Comparison of ENCODE assay signal across 13 mouse cellular contexts in genomic region chr16:97100091-97100490, GRCm38 (mm10).
A peak's percentile ranks its signal among the peaks of the same experiment; 100 is the strongest.
DNase-seq lines count a peak whose midpoint lies in the region; ATAC-seq and TF ChIP-seq lines count a peak whose summit lies in the region.
"Had no signal": no experiment of that assay in that cellular context is flagged by ENCODE, and none has a peak within 500 bp of the region (broad histone marks: within the 10 kb centered on the region; RNA-seq: fewer than 3 reads in every experiment).

No protein-coding gene starts in this region.

- H3K4me2 ChIP-seq in kidney, embryonic 14.5 days (replicated peaks; ENCODE audit: low read depth, low read length) = no peak overlapping the region
- H3K4me2 ChIP-seq in hindbrain, postnatal 0 days (ENCODE audit: low read depth, low read length) = no peak overlapping the region
- H3K4me2 ChIP-seq in midbrain, postnatal 0 days (ENCODE audit: low read depth, low read length, poor library complexity, severe bottlenecking) = no peak overlapping the region
- H3K4me2 ChIP-seq: heart, embryonic 11.5 days; limb, embryonic 15.5 days had no signal

- H3K27ac ChIP-seq in kidney, embryonic 14.5 days (ENCODE audit: low read depth, low read length) = no peak overlapping the region
- H3K27ac ChIP-seq in hindbrain, postnatal 0 days = no peak overlapping the region
- H3K27ac ChIP-seq in midbrain, postnatal 0 days (ENCODE audit: low read depth, low read length) = no peak overlapping the region
- H3K27ac ChIP-seq: limb, embryonic 15.5 days had no signal

- no peaks in the 10 kb centered on the region for H3K27me3 ChIP-seq in kidney, embryonic 14.5 days (ENCODE audit: control insufficient read depth, insufficient read depth, low read length)
- no peaks in the 10 kb centered on the region for H3K27me3 ChIP-seq in hindbrain, postnatal 0 days (ENCODE audit: insufficient read depth, low read length)
- H3K27me3 ChIP-seq in midbrain, postnatal 0 days (ENCODE audit: insufficient read depth, low read length) = no peaks in the 10 kb centered on the region

- H3K4me1 ChIP-seq in kidney, embryonic 14.5 days (ENCODE audit: control insufficient read depth, insufficient read depth, low read length) = peaks cover 3% of the 10 kb centered on the region; the same call in 1 of the 2 replicates
- peaks cover 17% of the 10 kb centered on the region for H3K4me1 ChIP-seq in hindbrain, postnatal 0 days (ENCODE audit: insufficient read depth, low read length)
- peaks cover 10% of the 10 kb centered on the region; the same call in 1 of the 2 replicates for H3K4me1 ChIP-seq in midbrain, postnatal 0 days (ENCODE audit: insufficient read depth, low read length)

- peak; percentile 56 for DNase-seq in cerebellum, postnatal 10 days
- DNase-seq in kidney, adult 18-20 months = no peak
- DNase-seq in hindbrain, postnatal 0 days (ENCODE audit: low spot score) = peak; percentile 52
- peak; percentile 57 for DNase-seq in midbrain, postnatal 0 days (ENCODE audit: low spot score)
- no peak for DNase-seq in adrenal gland, adult 2 months
- DNase-seq: cerebellum, adult 9-11 months had no signal

- no peak overlapping the region for H3K9ac ChIP-seq in kidney, embryonic 14.5 days (ENCODE audit: low read depth, low read length)
- H3K9ac ChIP-seq in hindbrain, postnatal 0 days (replicated peaks; ENCODE audit: low read length) = no peak overlapping the region
- H3K9ac ChIP-seq in midbrain, postnatal 0 days (replicated peaks; ENCODE audit: low read length, poor library complexity, severe bottlenecking) = no peak overlapping the region
- H3K9ac ChIP-seq: limb, embryonic 15.5 days had no signal

- no peak overlapping the region for H3K4me3 ChIP-seq in kidney, embryonic 14.5 days (ENCODE audit: low read length)
- no peak overlapping the region for H3K4me3 ChIP-seq in hindbrain, postnatal 0 days (ENCODE audit: low read length)
- H3K4me3 ChIP-seq in midbrain, postnatal 0 days (ENCODE audit: low read depth, low read length) = no peak overlapping the region
- H3K4me3 ChIP-seq: limb, embryonic 15.5 days had no signal

- no peak for TF ChIP-seq CTCF in hindbrain, postnatal 0 days (IDR thresholded peaks at IDR 0.05; ENCODE audit: low read depth)
- TF ChIP-seq CTCF in midbrain, postnatal 0 days (IDR thresholded peaks at IDR 0.05) = no peak

- ATAC-seq in cerebellum, adult (ENCODE audit: insufficient number of reproducible peaks, low FRiP score, low TSS enrichment) = no peak
- peak; percentile 95 for ATAC-seq in kidney, embryonic 14.5 days (ENCODE audit: low FRiP score, low TSS enrichment)
- ATAC-seq in hindbrain, postnatal 0 days = peak; percentile 65
- 0 out of 2 replicates have a peak, but pooled peaks have one; percentile 23 for ATAC-seq in midbrain, postnatal 0 days (ENCODE audit: low FRiP score)
- no peak for ATAC-seq in CD4-positive, CD25-positive, alpha-beta regulatory T cell, adult 4 months
- ATAC-seq: activated CD4-positive, CD25-positive, alpha-beta regulatory T cell, adult 4 months; lung, postnatal 0 days had no signal

- H3K9me3 ChIP-seq in kidney, embryonic 14.5 days (ENCODE audit: control insufficient read depth, low read length) = no peaks in the 10 kb centered on the region
- no peaks in the 10 kb centered on the region for H3K9me3 ChIP-seq in hindbrain, postnatal 0 days (ENCODE audit: low read length)
- no peaks in the 10 kb centered on the region for H3K9me3 ChIP-seq in midbrain, postnatal 0 days (ENCODE audit: low read length)
- H3K9me3 ChIP-seq: limb, embryonic 15.5 days had no signal

- WGBS in kidney, embryonic 14.5 days = 53% methylated on average over 2 of the region's 2 CpGs
- 11% methylated on average over 2 of the region's 2 CpGs for WGBS in hindbrain, postnatal 0 days
- 56% methylated on average over 2 of the region's 2 CpGs for WGBS in midbrain, postnatal 0 days

- no peaks in the 10 kb centered on the region for H3K36me3 ChIP-seq in kidney, embryonic 14.5 days (ENCODE audit: control insufficient read depth, insufficient read depth, low read length)
- H3K36me3 ChIP-seq in hindbrain, postnatal 0 days (ENCODE audit: insufficient read depth, low read length) = no peaks in the 10 kb centered on the region
- H3K36me3 ChIP-seq in midbrain, postnatal 0 days (ENCODE audit: insufficient read depth, low read length) = no peaks in the 10 kb centered on the region
- H3K36me3 ChIP-seq: limb, embryonic 15.5 days had no signal

Comparison
In these comparisons a context has a peak if more than half of its experiments do, and no peak if none do; other contexts are left out.
1. DNase-seq: peak in cerebellum, postnatal 10 days (2 of 2), hindbrain, postnatal 0 days (single experiment) and midbrain, postnatal 0 days (single experiment); none in kidney, adult 18-20 months (single experiment) and adrenal gland, adult 2 months (single experiment).
2. ATAC-seq: peak in kidney, embryonic 14.5 days (single experiment), hindbrain, postnatal 0 days (single experiment) and midbrain, postnatal 0 days (single experiment); none in cerebellum, adult (single experiment) and CD4-positive, CD25-positive, alpha-beta regulatory T cell, adult 4 months (single experiment).